ENCODE assay signal across 31 mouse cellular contexts in the genomic region with DNA sequence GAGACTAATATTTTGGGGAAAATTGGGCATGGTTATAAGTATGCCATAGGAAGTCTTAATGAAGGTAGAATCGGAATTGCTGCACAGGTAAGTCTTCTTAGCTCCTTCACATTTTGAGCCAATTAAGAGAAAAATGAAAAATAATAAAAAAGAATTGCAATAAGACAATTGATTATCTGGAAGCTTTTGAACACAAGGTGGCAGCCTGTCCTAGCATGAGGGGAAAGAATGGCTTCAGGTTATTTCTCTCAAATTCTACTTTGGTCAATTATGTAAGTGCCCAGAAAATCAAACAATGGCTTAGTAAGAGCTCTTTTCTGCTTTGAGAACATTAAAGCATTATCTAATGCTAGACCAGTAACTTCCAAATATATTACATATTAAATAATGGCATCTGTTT. TPM values are rescaled to one million over a fixed set of nuclear protein-coding genes. Genes with fewer than 3 reads are reported as not detected.
A peak's percentile ranks its signal among the peaks of the same experiment; 100 is the strongest.
DNase-seq lines count a peak whose midpoint lies in the region; ATAC-seq and TF ChIP-seq lines count a peak whose summit lies in the region.
"Had no signal": no experiment of that assay in that cellular context is flagged by ENCODE, and none has a peak within 500 bp of the region (broad histone marks: within the 10 kb centered on the region; RNA-seq: fewer than 3 reads in every experiment).

No protein-coding gene starts in this region.

- no peak overlapping the region for H3K4me3 ChIP-seq in hindbrain, postnatal 0 days (ENCODE audit: low read length)
- no peak overlapping the region for H3K4me3 ChIP-seq in hindbrain, embryonic 16.5 days (ENCODE audit: low read length)
- H3K4me3 ChIP-seq in liver, postnatal 0 days (ENCODE audit: low read depth, low read length), result no peak overlapping the region
- no peak overlapping the region for H3K4me3 ChIP-seq in liver, embryonic 12.5 days
- H3K4me3 ChIP-seq in MEL (ENCODE audit: control insufficient read depth in 1 of 2, insufficient read depth in 1 of 2, low read depth in 2 of 2, low read length in 2 of 2), result no peak overlapping the region
- H3K4me3 ChIP-seq in kidney, embryonic 16.5 days (ENCODE audit: low read length), result no peak overlapping the region
- H3K4me3 ChIP-seq: erythroblast, embryonic 14.5 days; hindbrain, embryonic 13.5 days; liver, embryonic 13.5 days; myocyte; neural tube, embryonic 12.5 days had no signal

- H3K27ac ChIP-seq in hindbrain, postnatal 0 days, result no peak overlapping the region
- H3K27ac ChIP-seq in hindbrain, embryonic 16.5 days (ENCODE audit: low read depth, low read length), result no peak overlapping the region
- no peak overlapping the region for H3K27ac ChIP-seq in liver, postnatal 0 days (ENCODE audit: low read depth)
- H3K27ac ChIP-seq in liver, embryonic 12.5 days, result no peak overlapping the region
- H3K27ac ChIP-seq in MEL (ENCODE audit: control insufficient read depth, low read depth, low read length), result no peak overlapping the region
- H3K27ac ChIP-seq in kidney, embryonic 16.5 days (ENCODE audit: low read length), result no peak overlapping the region
- H3K27ac ChIP-seq: hindbrain, embryonic 13.5 days; liver, embryonic 13.5 days; macrophage; neural tube, embryonic 12.5 days had no signal

- H3K36me3 ChIP-seq in hindbrain, postnatal 0 days (ENCODE audit: insufficient read depth, low read length), result peaks cover 17% of the 10 kb centered on the region
- H3K36me3 ChIP-seq in hindbrain, embryonic 16.5 days (ENCODE audit: control insufficient read depth, insufficient read depth, low read length), result peaks cover 19% of the 10 kb centered on the region
- H3K36me3 ChIP-seq in liver, postnatal 0 days (replicated peaks; ENCODE audit: insufficient read depth, low read length), result peaks cover 12% of the 10 kb centered on the region; the same call in 1 of the 2 replicates
- peaks cover 7% of the 10 kb centered on the region for H3K36me3 ChIP-seq in liver, embryonic 12.5 days
- no peaks in the 10 kb centered on the region for H3K36me3 ChIP-seq in MEL (ENCODE audit: control insufficient read depth in 1 of 2, insufficient read depth in 2 of 2, low read length in 2 of 2)
- peaks cover 22% of the 10 kb centered on the region for H3K36me3 ChIP-seq in kidney, embryonic 16.5 days (ENCODE audit: insufficient read depth, low read length)

- ATAC-seq in hindbrain, postnatal 0 days, result no peak
- no peak for ATAC-seq in hindbrain, embryonic 16.5 days
- ATAC-seq in liver, postnatal 0 days, result no peak
- ATAC-seq in liver, embryonic 12.5 days, result no peak
- no peak for ATAC-seq in kidney, embryonic 16.5 days (ENCODE audit: low FRiP score, low TSS enrichment)
- ATAC-seq: inflammation-experienced regulatory T-cells, adult 6 months; midbrain, embryonic 16.5 days had no signal

- H3K9ac ChIP-seq in hindbrain, postnatal 0 days (replicated peaks; ENCODE audit: low read length), result no peak overlapping the region
- H3K9ac ChIP-seq in hindbrain, embryonic 16.5 days (ENCODE audit: low read depth, low read length), result no peak overlapping the region
- H3K9ac ChIP-seq in liver, postnatal 0 days (replicated peaks), result no peak overlapping the region
- H3K9ac ChIP-seq in liver, embryonic 12.5 days, result no peak overlapping the region
- no peak overlapping the region for H3K9ac ChIP-seq in MEL (ENCODE audit: control insufficient read depth, low read depth, low read length, poor library complexity, severe bottlenecking)
- H3K9ac ChIP-seq in kidney, embryonic 16.5 days (replicated peaks; ENCODE audit: low read length), result no peak overlapping the region
- H3K9ac ChIP-seq: hindbrain, embryonic 13.5 days; liver, embryonic 13.5 days; neural tube, embryonic 12.5 days had no signal

- no peaks in the 10 kb centered on the region for H3K27me3 ChIP-seq in hindbrain, postnatal 0 days (ENCODE audit: insufficient read depth, low read length)
- H3K27me3 ChIP-seq in hindbrain, embryonic 16.5 days (replicated peaks; ENCODE audit: control insufficient read depth, insufficient read depth, low read length), result no peaks in the 10 kb centered on the region
- no peaks in the 10 kb centered on the region for H3K27me3 ChIP-seq in liver, postnatal 0 days (ENCODE audit: insufficient read depth, low read length)
- no peaks in the 10 kb centered on the region for H3K27me3 ChIP-seq in liver, embryonic 12.5 days (replicated peaks)
- H3K27me3 ChIP-seq in MEL (ENCODE audit: control insufficient read depth in 1 of 2, insufficient read depth in 2 of 2, low read length in 2 of 2), result no peaks in the 10 kb centered on the region
- H3K27me3 ChIP-seq in kidney, embryonic 16.5 days (ENCODE audit: insufficient read depth, low read length), result no peaks in the 10 kb centered on the region
- H3K27me3 ChIP-seq: hindbrain, embryonic 13.5 days; liver, embryonic 13.5 days; neural tube, embryonic 12.5 days had no signal

- TF ChIP-seq CTCF in hindbrain, postnatal 0 days (IDR thresholded peaks at IDR 0.05; ENCODE audit: low read depth), result peak; percentile 47
- TF ChIP-seq CTCF in liver, postnatal 0 days (IDR thresholded peaks at IDR 0.05; ENCODE audit: low read depth), result 0 out of 2 replicates have a peak, but pooled peaks have one; percentile 11
- peak in 1 of 3 experiments; percentile 39; a peak in 2 of 6 replicates for TF ChIP-seq CTCF in MEL (IDR thresholded peaks at IDR 0.05 in 2 of 3, conservative IDR thresholded peaks at IDR 0.05 in 1 of 3; ENCODE audit: control insufficient read depth in 1 of 3, insufficient read depth in 1 of 3, low read depth in 2 of 3, low read length in 3 of 3, poor library complexity in 1 of 3, severe bottlenecking in 1 of 3)
- no peak for TF ChIP-seq CTCF in brain, embryonic 14.5 days (IDR thresholded peaks at IDR 0.05; ENCODE audit: borderline replicate concordance, extremely low read depth, insufficient read depth, insufficient read length)

- no peak for TF ChIP-seq EP300 in liver, postnatal 0 days (IDR thresholded peaks at IDR 0.05; ENCODE audit: low read depth)
- no peak for TF ChIP-seq EP300 in MEL (IDR thresholded peaks at IDR 0.05; ENCODE audit: low read depth in 1 of 2, low read length in 2 of 2)

- no peak overlapping the region for H3K4me2 ChIP-seq in hindbrain, postnatal 0 days (ENCODE audit: low read depth, low read length)
- H3K4me2 ChIP-seq in hindbrain, embryonic 16.5 days (ENCODE audit: low read length), result no peak overlapping the region
- H3K4me2 ChIP-seq in liver, postnatal 0 days (ENCODE audit: low read depth, low read length), result no peak overlapping the region
- no peak overlapping the region for H3K4me2 ChIP-seq in liver, embryonic 12.5 days
- H3K4me2 ChIP-seq in kidney, embryonic 16.5 days (replicated peaks; ENCODE audit: low read depth, low read length), result no peak overlapping the region
- H3K4me2 ChIP-seq: heart, embryonic 11.5 days; hindbrain, embryonic 13.5 days; liver, embryonic 13.5 days; neural tube, embryonic 12.5 days had no signal

- no peaks in the 10 kb centered on the region for H3K4me1 ChIP-seq in hindbrain, postnatal 0 days (ENCODE audit: insufficient read depth, low read length)
- no peaks in the 10 kb centered on the region for H3K4me1 ChIP-seq in hindbrain, embryonic 16.5 days (ENCODE audit: control insufficient read depth, insufficient read depth, low read depth, low read length)
- no peaks in the 10 kb centered on the region for H3K4me1 ChIP-seq in liver, postnatal 0 days (ENCODE audit: insufficient read depth)
- H3K4me1 ChIP-seq in liver, embryonic 12.5 days, result no peaks in the 10 kb centered on the region
- H3K4me1 ChIP-seq in MEL (ENCODE audit: control insufficient read depth in 1 of 2, insufficient read depth in 2 of 2, low read length in 2 of 2), result no peaks in the 10 kb centered on the region
- no peaks in the 10 kb centered on the region for H3K4me1 ChIP-seq in kidney, embryonic 16.5 days (ENCODE audit: insufficient read depth, low read length)
- H3K4me1 ChIP-seq: hindbrain, embryonic 13.5 days; liver, embryonic 13.5 days; neural tube, embryonic 12.5 days had no signal

- WGBS in hindbrain, postnatal 0 days, result 73% methylated on average over 1 of the region's 1 CpGs
- WGBS in hindbrain, embryonic 16.5 days, result 98% methylated on average over 1 of the region's 1 CpGs
- 57% methylated on average over 1 of the region's 1 CpGs for WGBS in liver, postnatal 0 days (ENCODE audit: insufficient replicate concordance)
- WGBS in liver, embryonic 12.5 days (ENCODE audit: insufficient replicate concordance), result 57% methylated on average over 1 of the region's 1 CpGs
- 87% methylated on average over 1 of the region's 1 CpGs for WGBS in kidney, embryonic 16.5 days

- H3K9me3 ChIP-seq in hindbrain, postnatal 0 days (ENCODE audit: low read length), result no peaks in the 10 kb centered on the region
- no peaks in the 10 kb centered on the region for H3K9me3 ChIP-seq in hindbrain, embryonic 16.5 days (ENCODE audit: control insufficient read depth, low read length)
- H3K9me3 ChIP-seq in liver, postnatal 0 days (ENCODE audit: low read length), result no peaks in the 10 kb centered on the region
- H3K9me3 ChIP-seq in liver, embryonic 12.5 days (replicated peaks), result no peaks in the 10 kb centered on the region
- no peaks in the 10 kb centered on the region for H3K9me3 ChIP-seq in MEL (replicated peaks; ENCODE audit: insufficient read depth, low read length)
- H3K9me3 ChIP-seq in kidney, embryonic 16.5 days (ENCODE audit: low read length), result peaks cover 4% of the 10 kb centered on the region; the same call in 1 of the 2 replicates
- H3K9me3 ChIP-seq: hindbrain, embryonic 13.5 days; liver, embryonic 13.5 days; neural tube, embryonic 12.5 days had no signal

- TF ChIP-seq POLR2A in MEL (IDR thresholded peaks at IDR 0.05; ENCODE audit: control insufficient read depth in 1 of 2, insufficient read depth in 1 of 2, low read depth in 1 of 2, low read length in 2 of 2, poor library complexity in 1 of 2), result no peak
- TF ChIP-seq POLR2A in brain, embryonic 14.5 days (IDR thresholded peaks at IDR 0.05; ENCODE audit: borderline replicate concordance, extremely low read depth, insufficient read depth, insufficient read length, poor library complexity, severe bottlenecking), result no peak

- TF ChIP-seq RAD21 in MEL (IDR thresholded peaks at IDR 0.05; ENCODE audit: low read depth, low read length), result peak; percentile 42

- DNase-seq in hindbrain, postnatal 0 days (ENCODE audit: low spot score), result peak; percentile 26
- DNase-seq in liver, postnatal 0 days, result no peak
- DNase-seq in MEL (ENCODE audit: low read depth, low spot score), result no peak
- DNase-seq in brain, embryonic 14.5 days (ENCODE audit: low read depth), result peak; percentile 18
- DNase-seq: adrenal gland, postnatal 25 days; B cell, adult 2 months; cerebellum, adult 11 months; cerebellum, adult 9-11 months; gastrocnemius, postnatal 36 days; heart, adult 18-20 months; heart, postnatal 4 days; kidney, adult 2 months; kidney, postnatal 14 days; liver, embryonic 13.5 days; lung, adult 2 months; lung, postnatal 10 days; right cerebral cortex, adult 18-20 months; spleen, adult 18-20 months; thymus, adult 2 months; thymus, postnatal 36 days had no signal

- H3K79me2 ChIP-seq in MEL (ENCODE audit: control insufficient read depth, insufficient read depth, low read length, poor library complexity), result no peaks in the 10 kb centered on the region

RNA-seq across cellular contexts. Expression of a gene that starts 23.9 kb away (rescaled TPM):
- total RNA-seq in hindbrain, postnatal 0 days (2014; rRNA removed), result 24.2 and 27.3 TPM in 2 replicates
- polyA plus RNA-seq in hindbrain, postnatal 0 days (2015; fragmentation: Nextera tagmentation; extraction: Ambion mirVana), result 76.1 and 82.8 TPM in 2 replicates
- 101 and 102 TPM in 2 replicates for polyA plus RNA-seq in hindbrain, embryonic 16.5 days (2015; fragmentation: Nextera tagmentation; extraction: Ambion mirVana)
- 27.1 and 28.2 TPM in 2 replicates for polyA plus RNA-seq in liver, postnatal 0 days (2015; fragmentation: Nextera tagmentation; extraction: Ambion mirVana)
- polyA plus RNA-seq in liver, embryonic 12.5 days (2016; fragmentation: Nextera tagmentation; extraction: Ambion mirVana), result 33.9 and 35.1 TPM in 2 replicates
- total RNA-seq in MEL (2012; rRNA removed), result 11.3 and 11.4 TPM in 2 replicates
- 10 to 100 TPM in 1 of 2 experiments, not detected in 1; 20.7 TPM for polyA plus RNA-seq in MEL (2012; ENCODE audit: insufficient read depth in 1 of 2, insufficient read length in 2 of 2, low read depth in 1 of 2, low replicate concordance in 2 of 2, missing spikeins in 1 of 2)
- polyA plus RNA-seq in brain, embryonic 14.5 days (2012; rRNA removed), result 21.3 and 29.4 TPM in 2 replicates
- 110 and 115 TPM in 2 replicates for polyA plus RNA-seq in kidney, embryonic 16.5 days (2015; fragmentation: Nextera tagmentation; extraction: Ambion mirVana)

RNA-seq across cellular contexts. Expression of a gene that starts 24.0 kb away (rescaled TPM):
- 14.3 and 16.1 TPM in 2 replicates for total RNA-seq in hindbrain, postnatal 0 days (2014; rRNA removed)
- polyA plus RNA-seq in hindbrain, postnatal 0 days (2015; fragmentation: Nextera tagmentation; extraction: Ambion mirVana), result 10.2 and 11.3 TPM in 2 replicates
- polyA plus RNA-seq in hindbrain, embryonic 16.5 days (2015; fragmentation: Nextera tagmentation; extraction: Ambion mirVana), result 9.6 and 11.4 TPM in 2 replicates
- polyA plus RNA-seq in liver, postnatal 0 days (2015; fragmentation: Nextera tagmentation; extraction: Ambion mirVana), result 4.8 and 5.4 TPM in 2 replicates
- polyA plus RNA-seq in liver, embryonic 12.5 days (2016; fragmentation: Nextera tagmentation; extraction: Ambion mirVana), result 16.4 and 16.6 TPM in 2 replicates
- 8.3 and 8.8 TPM in 2 replicates for total RNA-seq in MEL (2012; rRNA removed)
- 10 to 100 TPM; 28.5 to 65.4 TPM for polyA plus RNA-seq in MEL (2012; ENCODE audit: insufficient read depth in 1 of 2, insufficient read length in 2 of 2, low read depth in 1 of 2, low replicate concordance in 2 of 2, missing spikeins in 1 of 2)
- 19.6 and 20.5 TPM in 2 replicates for polyA plus RNA-seq in brain, embryonic 14.5 days (2012; rRNA removed)
- polyA plus RNA-seq in kidney, embryonic 16.5 days (2015; fragmentation: Nextera tagmentation; extraction: Ambion mirVana), result 13.9 and 15.8 TPM in 2 replicates

Comparison
In these comparisons a context has a peak if more than half of its experiments do, and no peak if none do; other contexts are left out.
1. DNase-seq: peak in hindbrain, postnatal 0 days (single experiment) and brain, embryonic 14.5 days (single experiment); none in liver, postnatal 0 days (single experiment) and MEL (single experiment).